ENCODE assay signal across 10 mouse cellular contexts in genomic region chr14:122256261-122256634, GRCm38 (mm10).
DNase-seq lines count a peak whose midpoint lies in the region; ATAC-seq and TF ChIP-seq lines count a peak whose summit lies in the region.
"Had no signal": no experiment of that assay in that cellular context is flagged by ENCODE, and none has a peak within 500 bp of the region (broad histone marks: within the 10 kb centered on the region; RNA-seq: fewer than 3 reads in every experiment).

No protein-coding gene starts in this region.

- peak; percentile 62 for ATAC-seq in Patski
- ATAC-seq in hindbrain, embryonic 11.5 days (ENCODE audit: low FRiP score), result no peak
- no peak for ATAC-seq in midbrain, embryonic 15.5 days (replicated peaks)
- no peak for ATAC-seq in monocyte, adult 5-6 weeks (replicated peaks; ENCODE audit: insufficient number of reproducible peaks, low FRiP score, low TSS enrichment, poor library complexity, severe bottlenecking)

- no peak overlapping the region; the same call in 1 of the 2 replicates for H3K27ac ChIP-seq in hindbrain, embryonic 11.5 days (ENCODE audit: low read depth, low read length)
- no peak overlapping the region for H3K27ac ChIP-seq in midbrain, embryonic 15.5 days
- H3K27ac ChIP-seq in thymus, adult 2 months (ENCODE audit: control insufficient read depth, insufficient read depth, low read length), result no peak overlapping the region

- DNase-seq in Patski (ENCODE audit: low read depth, low spot score), result peak; percentile 24
- peak; percentile 44 to 49 for DNase-seq in cerebellum, postnatal 10 days
- peak; percentile 46 for DNase-seq in hindbrain, embryonic 11.5 days (ENCODE audit: low spot score)
- no peak for DNase-seq in ovary, postnatal 10 days (ENCODE audit: low spot score)
- DNase-seq in thymus, adult 2 months, result no peak
- no peak for DNase-seq in thymus, postnatal 10 days (ENCODE audit: low spot score in 2 of 2)
- DNase-seq: kidney, adult 11 months; lung, postnatal 10 days had no signal

- POLR2A ChIA-PET in Patski (lab: Charles Lee), result no interaction called here

- no peak overlapping the region for H3K9ac ChIP-seq in hindbrain, embryonic 11.5 days (ENCODE audit: low read depth, low read length)
- no peak overlapping the region for H3K9ac ChIP-seq in midbrain, embryonic 15.5 days

- CTCF ChIA-PET in Patski (lab: Charles Lee), result interaction anchor here (0.7 to 2.1 kb wide), 2 partner anchors 12 kb away, joined by 3 to 4 read pairs; no protein-coding TSS in a partner anchor

- no peaks in the 10 kb centered on the region for H3K4me1 ChIP-seq in hindbrain, embryonic 11.5 days (replicated peaks; ENCODE audit: control insufficient read depth, insufficient read depth, low read length)
- peaks cover 11% of the 10 kb centered on the region for H3K4me1 ChIP-seq in midbrain, embryonic 15.5 days
- no peaks in the 10 kb centered on the region for H3K4me1 ChIP-seq in thymus, adult 2 months (replicated peaks; ENCODE audit: control insufficient read depth, insufficient read depth, low read length)

- no peaks in the 10 kb centered on the region for H3K9me3 ChIP-seq in hindbrain, embryonic 11.5 days (ENCODE audit: control insufficient read depth, low read length)
- no peaks in the 10 kb centered on the region for H3K9me3 ChIP-seq in midbrain, embryonic 15.5 days

- no peaks in the 10 kb centered on the region for H3K36me3 ChIP-seq in hindbrain, embryonic 11.5 days (ENCODE audit: control insufficient read depth, insufficient read depth, low read length)
- H3K36me3 ChIP-seq in midbrain, embryonic 15.5 days (replicated peaks), result no peaks in the 10 kb centered on the region
- no peaks in the 10 kb centered on the region for H3K36me3 ChIP-seq in thymus, adult 2 months (ENCODE audit: control insufficient read depth, insufficient read depth, low read length)

- TF ChIP-seq CTCF in Patski (IDR thresholded peaks at IDR 0.05), result no peak
- no peak for TF ChIP-seq CTCF in thymus, adult 2 months (IDR thresholded peaks at IDR 0.05; ENCODE audit: borderline replicate concordance, control insufficient read depth, extremely low read depth, insufficient read depth, low read length, poor library complexity)

- H3K4me3 ChIP-seq in hindbrain, embryonic 11.5 days (ENCODE audit: low read depth, low read length), result no peak overlapping the region
- no peak overlapping the region for H3K4me3 ChIP-seq in midbrain, embryonic 15.5 days
- no peak overlapping the region for H3K4me3 ChIP-seq in thymus, adult 2 months (ENCODE audit: control insufficient read depth, insufficient read depth, low read length)

- H3K27me3 ChIP-seq in Patski, result no peaks in the 10 kb centered on the region
- peaks cover 17% of the 10 kb centered on the region for H3K27me3 ChIP-seq in hindbrain, embryonic 11.5 days (ENCODE audit: control insufficient read depth, insufficient read depth, low read length)
- H3K27me3 ChIP-seq in midbrain, embryonic 15.5 days (replicated peaks), result peaks cover 25% of the 10 kb centered on the region
- no peaks in the 10 kb centered on the region for H3K27me3 ChIP-seq in thymus, adult 2 months (ENCODE audit: control insufficient read depth, insufficient read depth, low read length)

- TF ChIP-seq POLR2A in thymus, adult 2 months (IDR thresholded peaks at IDR 0.05; ENCODE audit: control insufficient read depth, extremely low read depth, insufficient read depth, low read length, poor library complexity), result no peak

- peak overlapping the region; percentile 26; the same call in 1 of the 2 replicates for H3K4me2 ChIP-seq in hindbrain, embryonic 11.5 days (replicated peaks; ENCODE audit: low read depth, low read length)
- H3K4me2 ChIP-seq in midbrain, embryonic 15.5 days, result peak overlapping the region; percentile 9

- 12% methylated on average over 8 of the region's 8 CpGs for WGBS in hindbrain, embryonic 11.5 days
- WGBS in midbrain, embryonic 15.5 days, result 10% methylated on average over 8 of the region's 8 CpGs
- WGBS in thymus, adult 2 months, result 81% methylated on average over 8 of the region's 8 CpGs

- in situ Hi-C loops in Patski (cut with MboI; ENCODE audit: low pct_unique_long_range_greater_than_20kb), result no loop called here

Comparison
In these comparisons a context has a peak if more than half of its experiments do, and no peak if none do; other contexts are left out.
1. DNase-seq: peak in Patski (single experiment), cerebellum, postnatal 10 days (2 of 2) and hindbrain, embryonic 11.5 days (single experiment); none in ovary, postnatal 10 days (single experiment), thymus, adult 2 months (single experiment) and thymus, postnatal 10 days (0 of 2).